Mouse (Mus musculus) heart, embryonic 10.5 days (tissue): ENCODE measurements at regions not wholly inside any gene's neighbourhood (a gene's known extent, or its start where the extent isn't known, plus 50 kb on each side); places are given as distances from the start of the nearest gene placed in this dataset.

Experiments used
- DNase-seq: peaks from one replicate; pipeline ENCODE4 v3.0.0-alpha.2; 2017; ENCODE audit warnings: low spot score
- H3K27ac ChIP-seq: fragments of 300-500 bp; sonication (generic); 2 replicates; pipeline ENCODE4 v1.5.1; 2016; ENCODE audit warnings: mild to moderate bottlenecking
- H3K27me3 ChIP-seq: fragments of 300-500 bp; sonication (generic); 2 replicates; pipeline ENCODE4 v1.6.1; 2016; ENCODE audit warnings: mild to moderate bottlenecking; ENCODE audit not compliant: poor library complexity, insufficient read depth, severe bottlenecking
- H3K36me3 ChIP-seq: fragments of 300-500 bp; sonication (generic); 2 replicates; pipeline ENCODE4 v1.6.1; 2016; ENCODE audit warnings: mild to moderate bottlenecking, moderate library complexity
- H3K4me1 ChIP-seq: fragments of 300-500 bp; sonication (generic); 2 replicates; pipeline ENCODE4 v1.6.1; 2016; ENCODE audit warnings: mild to moderate bottlenecking
- H3K4me3 ChIP-seq: fragments of 300-500 bp; sonication (generic); 2 replicates; pipeline ENCODE4 v1.5.1; 2016; ENCODE audit warnings: mild to moderate bottlenecking, moderate library complexity
- H3K9me3 ChIP-seq: fragments of 300-500 bp; sonication (generic); 2 replicates; pipeline ENCODE4 v1.6.1; 2016; ENCODE audit warnings: mild to moderate bottlenecking, moderate library complexity
- whole genome bisulfite sequencing: fragments of 180-500 bp; shearing (Covaris S2); methylation state at CpG from one replicate; pipeline ENCODE4 v1.1.7; 2016; 5-methylcytosine and 5-hydroxymethylcytosine counted together

GRCm38 (mm10) chr12:90874840-90875239 is 136.6 kb upstream of the Dio2 start:
- WGBS, result 92% methylated on average over 3 of the region's 3 CpGs
- H3K27ac ChIP-seq, result no peak overlapping the region
- no peaks in the 10 kb centered on the region for H3K36me3 ChIP-seq
- no peaks in the 10 kb centered on the region for H3K4me1 ChIP-seq
- no peak for DNase-seq
- H3K9me3 ChIP-seq, result no peaks in the 10 kb centered on the region
- no peak overlapping the region for H3K4me3 ChIP-seq
- H3K27me3 ChIP-seq, result no peaks in the 10 kb centered on the region

GRCm38 (mm10) chr12:90873959-90874358 is 135.7 kb upstream of the Dio2 start:
- DNase-seq, result no peak
- Histone ChIP-seq H3K4me1 (no peaks in the 10 kb centered on the region), H3K27ac (no peak overlapping the region), H3K36me3 (no peaks in the 10 kb centered on the region), H3K4me3 (no peak overlapping the region), H3K27me3 (no peaks in the 10 kb centered on the region), H3K9me3 (no peaks in the 10 kb centered on the region)
- 87% methylated on average over 3 of the region's 3 CpGs for WGBS

- WGBS, result 87% methylated on average over 4 of the region's 4 CpGs
- Histone ChIP-seq H3K9me3 (no peaks in the 10 kb centered on the region), H3K4me1 (no peaks in the 10 kb centered on the region), H3K36me3 (no peaks in the 10 kb centered on the region), H3K27ac (no peak overlapping the region), H3K4me3 (no peak overlapping the region), H3K27me3 (no peaks in the 10 kb centered on the region)
- no peak for DNase-seq
Observed at GRCm38 (mm10) chr12:90866597-90866996, 128.4 kb upstream of the Dio2 start.

- Histone ChIP-seq H3K9me3 (no peaks in the 10 kb centered on the region), H3K4me1 (no peaks in the 10 kb centered on the region), H3K27ac (no peak overlapping the region), H3K4me3 (no peak overlapping the region), H3K27me3 (no peaks in the 10 kb centered on the region), H3K36me3 (no peaks in the 10 kb centered on the region)
- 87% methylated on average over 3 of the region's 3 CpGs for WGBS
- DNase-seq, result no peak
Observed at GRCm38 (mm10) chr12:90862632-90863031, 124.4 kb upstream of the Dio2 start.

- Histone ChIP-seq H3K4me1 (no peaks in the 10 kb centered on the region), H3K27ac (no peak overlapping the region), H3K9me3 (no peaks in the 10 kb centered on the region), H3K27me3 (no peaks in the 10 kb centered on the region), H3K4me3 (no peak overlapping the region), H3K36me3 (no peaks in the 10 kb centered on the region)
- 29% methylated on average over 3 of the region's 3 CpGs for WGBS
- DNase-seq, result no peak
Observed at GRCm38 (mm10) chr12:90857746-90858145, 119.5 kb upstream of the Dio2 start.

- Histone ChIP-seq H3K27ac (no peak overlapping the region), H3K4me1 (no peaks in the 10 kb centered on the region), H3K4me3 (no peak overlapping the region), H3K27me3 (no peaks in the 10 kb centered on the region), H3K36me3 (no peaks in the 10 kb centered on the region), H3K9me3 (no peaks in the 10 kb centered on the region)
- WGBS, result 84% methylated on average over 6 of the region's 6 CpGs
- no peak for DNase-seq
Observed at GRCm38 (mm10) chr12:90810666-90811065, 72.4 kb upstream of the Dio2 start.

GRCm38 (mm10) chr12:90790562-90790961 is 52.3 kb upstream of the Dio2 start:
- DNase-seq, result no peak
- no peak overlapping the region for H3K4me3 ChIP-seq
- WGBS, result 87% methylated on average over 2 of the region's 2 CpGs
- no peaks in the 10 kb centered on the region for H3K9me3 ChIP-seq
- H3K36me3 ChIP-seq, result no peaks in the 10 kb centered on the region
- no peaks in the 10 kb centered on the region for H3K4me1 ChIP-seq
- no peaks in the 10 kb centered on the region for H3K27me3 ChIP-seq
- H3K27ac ChIP-seq, result no peak overlapping the region
